ENCODE assay signal across 9 mouse cellular contexts in genomic region chr5:99387185-99387981, GRCm38 (mm10).
DNase-seq lines count a peak whose midpoint lies in the region; ATAC-seq and TF ChIP-seq lines count a peak whose summit lies in the region.
"Had no signal": no experiment of that assay in that cellular context is flagged by ENCODE, and none has a peak within 500 bp of the region (broad histone marks: within the 10 kb centered on the region; RNA-seq: fewer than 3 reads in every experiment).

No protein-coding gene starts in this region.

- no peaks in the 10 kb centered on the region for H3K27me3 ChIP-seq in heart, embryonic 11.5 days (ENCODE audit: control insufficient read depth, insufficient read depth, low read length)
- no peaks in the 10 kb centered on the region for H3K27me3 ChIP-seq in kidney, postnatal 0 days (ENCODE audit: insufficient read depth, low read length)
- no peaks in the 10 kb centered on the region for H3K27me3 ChIP-seq in liver, embryonic 15.5 days
- peaks cover 3% of the 10 kb centered on the region for H3K27me3 ChIP-seq in forebrain, embryonic 11.5 days (ENCODE audit: control insufficient read depth, insufficient read depth, low read length)
- H3K27me3 ChIP-seq in midbrain, embryonic 15.5 days (replicated peaks): peaks cover 11% of the 10 kb centered on the region
- H3K27me3 ChIP-seq: limb, embryonic 13.5 days had no signal

- TF ChIP-seq CTCF in cortical plate, adult 2 months (IDR thresholded peaks at IDR 0.05; ENCODE audit: extremely low read depth, insufficient read depth, low read length): no peak
- no peak for TF ChIP-seq CTCF in kidney, postnatal 0 days (IDR thresholded peaks at IDR 0.05; ENCODE audit: low read depth)

- H3K9ac ChIP-seq in heart, embryonic 11.5 days (ENCODE audit: low read depth, low read length): no peak overlapping the region
- H3K9ac ChIP-seq in kidney, postnatal 0 days (ENCODE audit: low read depth, low read length): no peak overlapping the region
- H3K9ac ChIP-seq in liver, embryonic 15.5 days: no peak overlapping the region
- H3K9ac ChIP-seq in forebrain, embryonic 11.5 days (ENCODE audit: low read length): no peak overlapping the region
- H3K9ac ChIP-seq in midbrain, embryonic 15.5 days: no peak overlapping the region
- H3K9ac ChIP-seq: limb, embryonic 13.5 days had no signal

- H3K4me2 ChIP-seq in heart, embryonic 11.5 days: no peak overlapping the region
- no peak overlapping the region for H3K4me2 ChIP-seq in kidney, postnatal 0 days (ENCODE audit: low read length)
- H3K4me2 ChIP-seq in liver, embryonic 15.5 days: no peak overlapping the region
- H3K4me2 ChIP-seq in forebrain, embryonic 11.5 days (ENCODE audit: low read depth, low read length, severe bottlenecking): no peak overlapping the region
- no peak overlapping the region for H3K4me2 ChIP-seq in midbrain, embryonic 15.5 days
- H3K4me2 ChIP-seq: limb, embryonic 13.5 days had no signal

- WGBS in heart, embryonic 11.5 days (ENCODE audit: insufficient replicate concordance): 67% methylated on average over 17 of the region's 17 CpGs
- WGBS in kidney, postnatal 0 days: 30% methylated on average over 17 of the region's 17 CpGs
- 61% methylated on average over 17 of the region's 17 CpGs for whole genome bisulfite sequencing in liver, embryonic 15.5 days (ENCODE audit: insufficient replicate concordance)
- WGBS in forebrain, embryonic 11.5 days: 83% methylated on average over 17 of the region's 17 CpGs
- WGBS in midbrain, embryonic 15.5 days: 76% methylated on average over 17 of the region's 17 CpGs

- H3K4me1 ChIP-seq in cortical plate, adult 2 months (ENCODE audit: control insufficient read depth, insufficient read depth, low read length): peaks cover 17% of the 10 kb centered on the region
- H3K4me1 ChIP-seq in heart, embryonic 11.5 days (ENCODE audit: control insufficient read depth, insufficient read depth, low read length): 0 out of 2 replicates have a peak, but pooled peaks cover 3% of the 10 kb centered on the region
- H3K4me1 ChIP-seq in kidney, postnatal 0 days (replicated peaks; ENCODE audit: insufficient read depth, low read length): peaks cover 22% of the 10 kb centered on the region
- peaks cover 18% of the 10 kb centered on the region; the same call in 1 of the 2 replicates for H3K4me1 ChIP-seq in liver, embryonic 15.5 days (replicated peaks)
- peaks cover 21% of the 10 kb centered on the region for H3K4me1 ChIP-seq in forebrain, embryonic 11.5 days (replicated peaks; ENCODE audit: control insufficient read depth, insufficient read depth, low read length)
- peaks cover 14% of the 10 kb centered on the region for H3K4me1 ChIP-seq in midbrain, embryonic 15.5 days

- H3K36me3 ChIP-seq in heart, embryonic 11.5 days (ENCODE audit: control insufficient read depth, insufficient read depth, low read length): no peaks in the 10 kb centered on the region
- no peaks in the 10 kb centered on the region for H3K36me3 ChIP-seq in kidney, postnatal 0 days (ENCODE audit: insufficient read depth, low read length)
- no peaks in the 10 kb centered on the region for H3K36me3 ChIP-seq in liver, embryonic 15.5 days (replicated peaks)
- H3K36me3 ChIP-seq in forebrain, embryonic 11.5 days (ENCODE audit: control insufficient read depth, insufficient read depth, low read length): no peaks in the 10 kb centered on the region
- H3K36me3 ChIP-seq in midbrain, embryonic 15.5 days (replicated peaks): no peaks in the 10 kb centered on the region
- H3K36me3 ChIP-seq: limb, embryonic 13.5 days had no signal

- H3K4me3 ChIP-seq in cortical plate, adult 2 months (ENCODE audit: insufficient read depth, low read length): no peak overlapping the region
- H3K4me3 ChIP-seq in heart, embryonic 11.5 days (ENCODE audit: low read depth, low read length): no peak overlapping the region
- H3K4me3 ChIP-seq in kidney, postnatal 0 days (replicated peaks; ENCODE audit: low read depth, low read length): no peak overlapping the region
- H3K4me3 ChIP-seq in liver, embryonic 15.5 days (replicated peaks): no peak overlapping the region
- no peak overlapping the region for H3K4me3 ChIP-seq in forebrain, embryonic 11.5 days (ENCODE audit: low read depth, low read length)
- H3K4me3 ChIP-seq in midbrain, embryonic 15.5 days: no peak overlapping the region
- H3K4me3 ChIP-seq: limb, embryonic 13.5 days had no signal

- H3K27ac ChIP-seq in cortical plate, adult 2 months (ENCODE audit: insufficient read depth, low read length): peak overlapping the region; percentile 52
- H3K27ac ChIP-seq in heart, embryonic 11.5 days (ENCODE audit: low read depth, low read length): no peak overlapping the region
- H3K27ac ChIP-seq in kidney, postnatal 0 days: peak overlapping the region; percentile 37; the same call in 1 of the 2 replicates
- H3K27ac ChIP-seq in liver, embryonic 15.5 days (replicated peaks): peak overlapping the region; percentile 73
- no peak overlapping the region for H3K27ac ChIP-seq in forebrain, embryonic 11.5 days (ENCODE audit: low read depth, low read length)
- no peak overlapping the region for H3K27ac ChIP-seq in midbrain, embryonic 15.5 days
- H3K27ac ChIP-seq: limb, embryonic 13.5 days had no signal

- ATAC-seq in heart, embryonic 11.5 days (replicated peaks; ENCODE audit: insufficient number of reproducible peaks, low FRiP score, low TSS enrichment): 0 out of 2 replicates have a peak, but pooled peaks have one; percentile 35
- 0 out of 2 replicates have a peak, but pooled peaks have one; percentile 37 for ATAC-seq in kidney, postnatal 0 days (replicated peaks; ENCODE audit: low FRiP score, low read depth)
- peak; percentile 88 for ATAC-seq in liver, embryonic 15.5 days (ENCODE audit: insufficient read depth)
- ATAC-seq in forebrain, embryonic 11.5 days (replicated peaks; ENCODE audit: low FRiP score): no peak
- ATAC-seq in midbrain, embryonic 15.5 days (replicated peaks): no peak

- H3K9me3 ChIP-seq in heart, embryonic 11.5 days (replicated peaks; ENCODE audit: control insufficient read depth, low read length): no peaks in the 10 kb centered on the region
- no peaks in the 10 kb centered on the region for H3K9me3 ChIP-seq in kidney, postnatal 0 days (replicated peaks; ENCODE audit: low read length)
- no peaks in the 10 kb centered on the region for H3K9me3 ChIP-seq in liver, embryonic 15.5 days (replicated peaks)
- no peaks in the 10 kb centered on the region for H3K9me3 ChIP-seq in forebrain, embryonic 11.5 days (ENCODE audit: control insufficient read depth, low read length)
- H3K9me3 ChIP-seq in midbrain, embryonic 15.5 days: no peaks in the 10 kb centered on the region
- H3K9me3 ChIP-seq: limb, embryonic 13.5 days had no signal

- peak; percentile 62 for DNase-seq in kidney, postnatal 0 days (ENCODE audit: low spot score)
- no peak for DNase-seq in forebrain, embryonic 11.5 days (ENCODE audit: low spot score)
- DNase-seq in cerebellum, adult 8-10 months: no peak
- DNase-seq in c-Kit-positive CD71-positive TER-119-positive erythroid progenitor cells, embryonic 14.5 days (ENCODE audit: low spot score): no peak

- TF ChIP-seq POLR2A in cortical plate, adult 2 months (IDR thresholded peaks at IDR 0.05; ENCODE audit: extremely low read depth, insufficient read depth, low read length): no peak

Comparison
In these comparisons a context has a peak if more than half of its experiments do, and no peak if none do; other contexts are left out.
1. H3K27ac ChIP-seq: peak in cortical plate, adult 2 months (single experiment), kidney, postnatal 0 days (single experiment) and liver, embryonic 15.5 days (single experiment); none in heart, embryonic 11.5 days (single experiment), forebrain, embryonic 11.5 days (single experiment) and midbrain, embryonic 15.5 days (single experiment).
2. ATAC-seq: peak in heart, embryonic 11.5 days (single experiment), kidney, postnatal 0 days (single experiment) and liver, embryonic 15.5 days (single experiment); none in forebrain, embryonic 11.5 days (single experiment) and midbrain, embryonic 15.5 days (single experiment).